Comparison of ENCODE assay signal across 14 mouse cellular contexts in genomic region chr11:89068649-89069048, GRCm38 (mm10). TPM values are rescaled to one million over a fixed set of nuclear protein-coding genes. Genes with fewer than 3 reads are reported as not detected.
DNase-seq lines count a peak whose midpoint lies in the region; ATAC-seq and TF ChIP-seq lines count a peak whose summit lies in the region.
"Had no signal": no experiment of that assay in that cellular context is flagged by ENCODE, and none has a peak within 500 bp of the region (broad histone marks: within the 10 kb centered on the region; RNA-seq: fewer than 3 reads in every experiment).

No protein-coding gene starts in this region.

- no peak overlapping the region for H3K27ac ChIP-seq in kidney, adult 2 months (ENCODE audit: insufficient read depth, low read depth, low read length)
- no peak overlapping the region for H3K27ac ChIP-seq in kidney, embryonic 16.5 days (ENCODE audit: low read length)
- H3K27ac ChIP-seq in midbrain, embryonic 13.5 days = no peak overlapping the region
- H3K27ac ChIP-seq: forebrain, embryonic 10.5 days; hindbrain, embryonic 13.5 days; limb, embryonic 15.5 days had no signal

- TF ChIP-seq POLR2A in kidney, adult 2 months (IDR thresholded peaks at IDR 0.05; ENCODE audit: low read depth, low read length) = no peak

- WGBS in kidney, adult 2 months = 89% methylated on average over 14 of the region's 14 CpGs
- WGBS in kidney, embryonic 16.5 days = 88% methylated on average over 14 of the region's 14 CpGs
- 94% methylated on average over 14 of the region's 14 CpGs for WGBS in midbrain, embryonic 13.5 days

- H3K27me3 ChIP-seq in kidney, adult 2 months (replicated peaks; ENCODE audit: control insufficient read depth, insufficient read depth, low read length) = no peaks in the 10 kb centered on the region
- no peaks in the 10 kb centered on the region for H3K27me3 ChIP-seq in kidney, embryonic 16.5 days (ENCODE audit: insufficient read depth, low read length)
- no peaks in the 10 kb centered on the region for H3K27me3 ChIP-seq in midbrain, embryonic 13.5 days
- H3K27me3 ChIP-seq: CH12.LX; hindbrain, embryonic 13.5 days; limb, embryonic 15.5 days had no signal

- no peak for TF ChIP-seq CTCF in kidney, adult 2 months (conservative IDR thresholded peaks at IDR 0.05; ENCODE audit: insufficient read depth, insufficient read length, low read depth, low read length)

- H3K36me3 ChIP-seq in kidney, adult 2 months (ENCODE audit: control insufficient read depth, insufficient read depth, low read length) = no peaks in the 10 kb centered on the region
- no peaks in the 10 kb centered on the region for H3K36me3 ChIP-seq in kidney, embryonic 16.5 days (ENCODE audit: insufficient read depth, low read length)
- H3K36me3 ChIP-seq in midbrain, embryonic 13.5 days = no peaks in the 10 kb centered on the region
- H3K36me3 ChIP-seq: forebrain, embryonic 10.5 days; hindbrain, embryonic 13.5 days; limb, embryonic 15.5 days had no signal

- H3K4me3 ChIP-seq in kidney, adult 2 months (ENCODE audit: insufficient read depth, low read depth, low read length) = no peak overlapping the region
- H3K4me3 ChIP-seq in kidney, embryonic 16.5 days (ENCODE audit: low read length) = no peak overlapping the region
- H3K4me3 ChIP-seq in midbrain, embryonic 13.5 days (replicated peaks) = no peak overlapping the region
- H3K4me3 ChIP-seq: forebrain, embryonic 10.5 days; hindbrain, embryonic 13.5 days; limb, embryonic 15.5 days had no signal

- intact Hi-C loops in heart, postnatal 25 days (cut with DNase I) = loop anchor here (2.0 kb wide), 1 partner anchor 78 kb away; no protein-coding TSS in a partner anchor

- H3K9ac ChIP-seq in kidney, embryonic 16.5 days (replicated peaks; ENCODE audit: low read length) = no peak overlapping the region
- H3K9ac ChIP-seq in midbrain, embryonic 13.5 days (replicated peaks) = no peak overlapping the region
- H3K9ac ChIP-seq: hindbrain, embryonic 13.5 days; limb, embryonic 15.5 days had no signal

- no peak for ATAC-seq in kidney, embryonic 16.5 days (ENCODE audit: low FRiP score, low TSS enrichment)
- ATAC-seq in midbrain, embryonic 13.5 days = no peak

- H3K9me3 ChIP-seq in kidney, embryonic 16.5 days (ENCODE audit: low read length) = 0 out of 2 replicates have a peak, but pooled peaks cover 4% of the 10 kb centered on the region
- H3K9me3 ChIP-seq in midbrain, embryonic 13.5 days = no peaks in the 10 kb centered on the region
- H3K9me3 ChIP-seq: forebrain, embryonic 10.5 days; hindbrain, embryonic 13.5 days; limb, embryonic 15.5 days had no signal

- H3K4me2 ChIP-seq in kidney, embryonic 16.5 days (replicated peaks; ENCODE audit: low read depth, low read length) = no peak overlapping the region
- H3K4me2 ChIP-seq in midbrain, embryonic 13.5 days (replicated peaks) = no peak overlapping the region
- H3K4me2 ChIP-seq: hindbrain, embryonic 13.5 days; limb, embryonic 15.5 days had no signal

- H3K4me1 ChIP-seq in kidney, adult 2 months (ENCODE audit: control insufficient read depth, insufficient read depth, low read length) = no peaks in the 10 kb centered on the region
- H3K4me1 ChIP-seq in kidney, embryonic 16.5 days (ENCODE audit: insufficient read depth, low read length) = no peaks in the 10 kb centered on the region
- no peaks in the 10 kb centered on the region for H3K4me1 ChIP-seq in midbrain, embryonic 13.5 days (replicated peaks)
- H3K4me1 ChIP-seq: hindbrain, embryonic 13.5 days; limb, embryonic 15.5 days had no signal

- peak; percentile 50 for DNase-seq in kidney, adult 2 months
- peak; percentile 84 for DNase-seq in adrenal gland, postnatal 14 days
- peak; percentile 49 for DNase-seq in heart, postnatal 25 days (ENCODE audit: low spot score)
- DNase-seq in thymus, postnatal 36 days = peak; percentile 33 to 34
- no peak for DNase-seq in urinary bladder, adult 2 months (ENCODE audit: low spot score)
- DNase-seq: cerebellum, adult 11-12 months had no signal

RNA-seq across cellular contexts. Expression of gene Dgke, which starts 2.0 kb away (rescaled TPM):
- 2.4 and 2.8 TPM in 2 replicates for polyA plus RNA-seq in kidney, adult 2 months (2012; rRNA removed)
- 4.0 and 4.3 TPM in 2 replicates for polyA plus RNA-seq in kidney, embryonic 16.5 days (2015; fragmentation: Nextera tagmentation; extraction: Ambion mirVana)
- total RNA-seq in adrenal gland, postnatal 14 days (2021) = 12.8 and 15.0 TPM in 2 replicates
- total RNA-seq in heart, postnatal 25 days (2021) = 10 to 100 TPM in 1 of 2 experiments, 1 to 10 TPM in 1; 9.4 to 10.6 TPM
- 5.7 and 6.4 TPM in 2 replicates for polyA plus RNA-seq in urinary bladder, adult 2 months (2012; rRNA removed)
- polyA plus RNA-seq in midbrain, embryonic 13.5 days (2015; fragmentation: Nextera tagmentation; extraction: Ambion mirVana) = 12.6 and 13.1 TPM in 2 replicates

RNA-seq across cellular contexts. Expression of gene Gm525, which starts 5.0 kb away (rescaled TPM):
- polyA plus RNA-seq in kidney, adult 2 months (2012; rRNA removed) = 0.69 and 1.6 TPM in 2 replicates
- 0.41 and 0.69 TPM in 2 replicates for polyA plus RNA-seq in kidney, embryonic 16.5 days (2015; fragmentation: Nextera tagmentation; extraction: Ambion mirVana)
- total RNA-seq in adrenal gland, postnatal 14 days (2021) = not detected in 2 replicates
- total RNA-seq in heart, postnatal 25 days (2021) = not detected
- 0.18 and 0.72 TPM in 2 replicates for polyA plus RNA-seq in urinary bladder, adult 2 months (2012; rRNA removed)
- polyA plus RNA-seq in midbrain, embryonic 13.5 days (2015; fragmentation: Nextera tagmentation; extraction: Ambion mirVana) = not detected in 2 replicates
- total RNA-seq: layer of hippocampus, postnatal 10 days; neutrophil, adult 5-6 weeks had no signal
- polyA plus RNA-seq: forebrain, embryonic 10.5 days; hindbrain, embryonic 13.5 days had no signal
